Mouse (Mus musculus) heart, adult 8-10 months (tissue): ENCODE data around the gene Mpig6b. TPM values are rescaled to one million over a fixed set of nuclear protein-coding genes. Genes with fewer than 3 reads are reported as not detected.
A peak's percentile ranks its signal among the peaks of the same experiment; 100 is the strongest.
"Not testable (repeated sequence)": the region's sequence is repeated elsewhere in the genome, so short reads cannot be mapped to it uniquely, and the experiment has no call there.

Source experiments
- DNase-seq: peaks from one replicate; pipeline ENCODE4 v3.0.0; 2022; ENCODE audit warnings: low spot score
- total RNA-seq, 4 experiments: library from RNA; stranded (reverse); gene quantifications; 2 replicates each; pipeline ENCODE4 v1.2.4; 2022

Gene Mpig6b
- total RNA-seq, 4 experiments from 2014 or later = 0.34 to 1.0 (median 0.85) TPM

- DNase-seq = no peak
Observed at GRCm38 (mm10) chr17:35039121-35039873, 26.7 kb downstream of the Mpig6b start.

DNA sequence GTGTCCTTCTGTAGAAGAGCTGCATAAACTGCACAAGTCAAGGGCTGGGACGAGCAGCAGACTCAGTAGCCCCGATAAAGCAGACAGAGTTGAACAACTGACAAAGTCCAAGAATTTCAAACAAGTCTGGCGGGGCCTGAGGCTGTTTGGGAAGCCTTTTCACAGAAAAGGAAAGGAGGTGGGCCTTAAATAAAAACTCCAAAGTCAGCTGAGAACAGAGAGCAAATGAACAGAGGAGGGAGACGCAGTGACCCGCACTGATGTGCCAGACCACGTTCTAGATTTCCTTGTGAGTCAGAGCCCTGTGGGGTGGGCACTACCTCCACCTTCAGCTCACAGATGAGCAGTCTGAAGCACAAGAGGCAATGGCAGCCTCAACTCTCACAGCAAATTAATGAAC, 31.1 kb downstream of the Mpig6b start:
- no peak for DNase-seq

DNA sequence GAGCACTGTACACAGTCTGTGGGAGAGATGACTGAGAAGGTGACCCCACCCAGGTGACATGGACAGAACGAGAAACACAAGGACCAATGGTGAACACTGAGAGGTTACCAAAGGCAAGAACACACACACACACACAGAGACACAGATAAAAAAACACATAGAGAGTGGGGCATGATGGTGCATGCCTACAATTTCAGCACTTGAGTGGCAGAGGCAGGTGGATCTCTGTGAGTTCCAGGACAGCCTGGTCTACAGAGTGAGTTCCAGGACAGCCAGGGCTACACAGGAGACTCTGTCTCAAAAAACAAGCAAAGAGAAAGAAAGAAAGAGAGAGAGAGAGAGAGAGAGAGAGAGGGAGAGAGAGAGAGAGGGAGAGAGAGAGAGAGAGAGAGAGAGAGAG, 32.3 kb downstream of the Mpig6b start:
- not testable (repeated sequence) for DNase-seq

- DNase-seq = no peak
Observed at GRCm38 (mm10) chr17:35032323-35032870, 33.6 kb downstream of the Mpig6b start.

DNA sequence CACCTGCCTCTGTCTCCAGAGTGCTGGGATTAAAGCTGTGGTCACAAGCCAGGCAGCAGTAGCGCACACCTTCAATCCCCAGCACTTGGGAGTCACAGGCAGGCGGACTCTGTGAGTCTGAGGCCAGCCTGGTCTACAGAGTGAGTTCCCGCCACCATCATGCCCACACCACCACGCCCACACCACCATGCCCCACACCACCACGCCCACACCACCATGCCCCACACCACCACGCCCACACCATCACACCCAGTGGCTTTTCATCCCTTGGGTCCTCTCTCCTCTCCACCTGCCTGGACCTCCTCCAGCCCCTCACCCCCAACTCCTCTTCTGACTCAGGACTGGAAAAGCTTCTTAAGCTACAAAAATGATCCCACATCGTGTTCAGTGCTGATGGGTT, 34.1 kb downstream of the Mpig6b start:
- DNase-seq = no peak

DNA sequence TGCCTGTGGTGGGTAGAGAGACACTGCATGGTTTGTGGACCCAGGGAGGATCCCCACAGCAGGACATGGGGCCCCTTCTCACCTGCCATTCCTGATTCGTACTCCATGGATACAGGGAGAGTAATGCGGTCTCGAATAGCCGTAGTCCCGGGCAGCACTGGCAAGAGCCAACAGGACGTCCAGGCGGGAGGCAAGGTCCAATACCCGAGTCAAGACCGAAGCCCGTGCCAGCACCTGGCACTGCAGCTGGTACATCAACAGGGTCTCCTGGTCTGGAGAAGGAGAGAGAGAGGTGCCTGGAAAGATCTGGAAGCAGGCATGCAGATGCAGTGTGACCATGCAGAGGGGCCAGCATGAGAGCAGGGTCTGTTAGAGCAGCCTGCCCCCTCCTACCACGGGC, 34.7 kb downstream of the Mpig6b start:
- DNase-seq = no peak

- DNase-seq = no peak
Observed at GRCm38 (mm10) chr17:35029691-35030532, 36.1 kb downstream of the Mpig6b start.

DNA sequence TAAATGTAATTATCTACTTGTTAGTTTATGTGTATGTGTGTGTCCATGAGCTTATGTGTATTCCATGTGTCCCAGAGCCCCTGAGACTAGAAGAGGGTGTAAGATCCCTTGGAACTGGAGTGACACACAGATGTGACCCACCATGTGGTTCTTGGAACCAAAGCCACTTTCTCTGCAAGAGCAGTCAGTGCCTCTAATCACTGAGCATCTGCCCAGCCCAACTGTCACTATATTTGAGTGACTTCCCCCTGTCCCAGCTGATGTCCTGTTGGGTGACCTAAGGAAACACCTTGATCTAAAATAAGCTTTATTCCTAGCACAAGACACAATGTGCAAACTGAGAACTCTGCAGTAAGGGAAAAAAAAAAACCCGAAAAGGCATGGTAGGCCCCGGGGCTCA, 37.7 kb downstream of the Mpig6b start:
- no peak for DNase-seq

GRCm38 (mm10) chr17:35027277-35028068, 38.5 kb downstream of the Mpig6b start, which contains the start of gene Sapcd1:
Sapcd1 (minus strand) TSS chr17:35028016.
- DNase-seq = no peak

DNA sequence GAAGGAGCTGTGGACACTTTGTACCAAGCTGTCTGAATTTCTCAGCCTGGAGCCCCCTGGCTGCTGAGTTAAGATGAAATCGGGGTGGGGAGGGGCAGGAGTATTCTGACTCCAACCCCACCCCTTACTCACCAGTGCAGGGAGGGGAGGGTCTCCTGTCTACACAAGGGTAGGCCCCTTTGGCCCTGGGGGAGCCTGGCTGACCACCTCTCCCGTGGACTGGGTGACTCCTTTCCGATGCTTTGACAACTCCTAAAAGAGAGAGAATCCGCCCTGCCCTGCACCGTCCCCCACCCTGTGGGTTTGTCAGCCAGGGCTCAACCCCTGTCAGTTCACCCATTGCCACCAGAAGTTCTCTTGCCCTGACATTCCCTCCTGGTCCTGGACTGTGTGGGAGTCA, 39.8 kb downstream of the Mpig6b start:
- DNase-seq = no peak

DNA sequence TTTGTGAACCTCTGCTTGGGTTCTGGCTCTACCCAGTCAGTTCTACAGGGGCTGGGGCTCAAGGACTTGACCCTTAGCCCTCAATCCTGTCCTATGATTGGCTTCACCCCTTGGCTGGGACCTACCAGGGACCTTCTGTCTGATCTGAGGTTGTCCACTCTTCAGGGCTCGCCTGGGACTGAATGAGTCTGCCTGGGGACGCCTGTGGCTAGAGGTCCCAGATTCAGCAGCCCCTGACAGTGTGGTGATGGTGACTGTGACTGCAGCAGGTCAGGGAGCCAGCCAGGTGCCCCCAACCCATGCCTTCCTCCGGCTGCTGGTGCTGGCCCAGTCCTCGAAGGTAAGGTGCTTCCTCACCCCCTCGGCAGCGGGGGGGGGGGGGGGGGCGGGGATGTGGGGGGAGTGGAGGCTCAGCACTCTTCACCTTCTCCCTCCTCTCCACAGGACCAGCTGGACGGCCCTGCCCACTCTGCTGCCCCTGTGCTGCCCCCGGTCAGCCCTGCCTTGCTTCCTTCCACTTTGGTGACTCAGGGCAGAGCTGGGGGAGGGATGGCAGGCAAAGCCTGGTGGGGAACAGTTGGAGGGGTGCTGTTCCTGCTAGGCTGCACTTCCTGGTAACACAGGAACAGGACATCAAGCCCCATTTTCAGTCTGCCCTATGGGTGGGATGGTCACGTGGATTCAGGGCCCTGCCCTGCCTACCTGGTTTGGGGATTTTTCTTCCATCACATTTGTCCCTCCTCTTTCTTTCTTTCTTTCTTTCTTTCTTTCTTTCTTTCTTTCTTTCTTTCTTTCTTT, 41.1 kb downstream of the Mpig6b start:
- DNase-seq = no peak

DNA sequence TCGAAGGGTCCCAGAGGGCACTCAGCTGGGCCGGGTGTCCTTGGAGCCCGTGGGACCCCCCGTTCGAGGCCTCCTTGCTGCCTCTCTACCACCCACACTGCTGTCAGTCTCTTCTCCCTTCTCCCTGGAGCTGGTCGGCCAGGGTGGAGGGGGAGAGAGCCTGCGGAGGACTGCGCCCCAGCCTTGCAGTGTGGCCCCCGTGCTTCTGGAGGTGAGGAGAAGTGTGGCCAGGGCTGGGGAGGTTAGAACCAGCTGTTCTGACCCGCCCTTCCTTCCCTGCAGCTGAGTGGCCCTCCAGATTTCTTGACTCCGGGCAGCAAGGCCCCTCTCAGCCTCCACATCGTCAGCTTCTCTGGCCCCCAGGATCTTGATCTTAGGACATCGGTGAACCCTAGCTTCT, 41.7 kb downstream of the Mpig6b start:
- DNase-seq = no peak

- no peak for DNase-seq
Observed at GRCm38 (mm10) chr17:35023756-35024155, 42.2 kb downstream of the Mpig6b start.

GRCm38 (mm10) chr17:35023221-35023620, 42.8 kb downstream of the Mpig6b start:
- no peak for DNase-seq

GRCm38 (mm10) chr17:35022541-35023060, 43.4 kb downstream of the Mpig6b start:
- DNase-seq = no peak

DNA sequence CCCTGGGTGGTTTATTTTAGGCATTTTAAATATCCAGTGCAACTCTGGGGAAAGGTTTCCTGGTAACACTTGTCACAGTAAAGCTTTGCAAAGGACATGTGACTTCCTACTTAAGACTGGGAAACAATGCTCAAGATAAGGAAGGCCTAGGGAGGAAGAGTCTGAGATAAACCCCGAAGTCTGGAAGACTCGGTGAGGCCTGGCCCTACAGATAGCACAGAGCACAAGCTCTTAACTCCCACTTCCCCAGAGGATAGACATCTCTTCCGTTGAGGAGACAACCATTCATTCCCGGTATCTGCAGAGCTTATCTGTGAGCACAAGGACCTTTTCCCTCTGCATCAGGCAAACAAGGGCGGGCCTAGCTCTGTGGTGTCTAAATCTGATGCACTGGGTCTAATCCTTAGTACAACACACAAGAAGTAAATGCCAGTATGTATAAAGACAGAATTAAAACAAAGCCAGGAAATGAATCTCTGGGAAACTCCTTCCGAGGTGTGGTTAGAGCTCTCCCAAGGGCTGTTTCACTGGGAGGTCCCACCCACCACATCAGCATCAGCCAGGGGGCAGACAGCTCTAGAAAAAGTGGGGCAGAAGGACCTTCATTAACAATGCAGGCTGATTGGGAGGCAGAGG, 44.0 kb downstream of the Mpig6b start:
- peak; percentile 59 for DNase-seq

DNA sequence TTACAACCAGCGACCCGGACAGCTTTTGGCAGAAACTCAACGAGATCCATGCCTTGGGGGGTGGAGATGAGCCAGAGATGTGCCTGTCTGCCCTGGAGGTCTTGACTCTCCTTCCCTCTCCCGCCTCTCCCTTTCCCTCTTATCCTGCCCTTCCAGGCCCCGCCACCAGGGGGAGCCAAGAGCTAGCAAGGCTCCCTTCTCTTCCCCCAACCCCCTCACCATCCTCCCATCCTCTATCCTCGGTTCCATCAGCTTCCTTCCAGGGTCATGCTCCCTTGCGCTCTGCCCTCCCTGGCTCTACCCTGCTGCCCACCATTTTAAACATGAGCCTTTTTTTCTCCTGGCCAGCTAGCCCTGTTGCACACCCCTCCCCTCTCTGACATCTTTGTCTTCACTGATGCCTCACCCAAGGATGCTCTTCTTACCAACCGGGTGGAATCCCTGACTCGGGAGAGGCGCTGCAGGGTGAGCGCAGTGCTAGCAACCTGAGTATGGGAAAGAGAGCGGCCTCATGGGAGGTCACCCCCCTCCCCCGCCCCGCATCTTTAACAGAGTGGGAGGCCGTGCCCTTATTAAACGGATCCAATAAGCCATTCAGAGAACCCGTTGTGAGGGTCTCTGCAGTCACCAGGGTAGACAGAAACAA, 44.7 kb downstream of the Mpig6b start:
- DNase-seq = peak; percentile 91

- DNase-seq = no peak
Observed at GRCm38 (mm10) chr17:35020551-35020950, 45.4 kb downstream of the Mpig6b start.

GRCm38 (mm10) chr17:35019894-35020293, 46.1 kb downstream of the Mpig6b start:
- no peak for DNase-seq

GRCm38 (mm10) chr17:35018171-35018570, 47.8 kb downstream of the Mpig6b start:
- no peak for DNase-seq
